Mouse (Mus musculus) bone marrow macrophage, adult 2 months (primary cell): Measurements from ENCODE around the gene 1810065E05Rik. TPM values are rescaled to one million over a fixed set of nuclear protein-coding genes. Genes with fewer than 3 reads are reported as not detected.

Experiments used
- H3K27ac ChIP-seq: 2 replicates; pipeline ENCODE4 v1.5.1; 2012; ENCODE audit warnings: low read depth, low read length; ENCODE audit not compliant: insufficient read depth
- H3K4me1 ChIP-seq: 2 replicates; pipeline ENCODE4 v1.6.1; 2012; ENCODE audit warnings: low read length; ENCODE audit not compliant: control insufficient read depth, insufficient read depth
- H3K4me3 ChIP-seq: 2 replicates; pipeline ENCODE4 v1.5.1; 2012; ENCODE audit warnings: mild to moderate bottlenecking, low read length, moderate library complexity; ENCODE audit not compliant: insufficient read depth
- CTCF ChIP-seq: IDR thresholded peaks from 2 replicates; pipeline ENCODE4 v1.5.1; 2012; ENCODE audit warnings: low read depth, mild to moderate bottlenecking, low read length, moderate library complexity
- POLR2A ChIP-seq: IDR thresholded peaks from 2 replicates; pipeline ENCODE4 v1.6.1; 2012; ENCODE audit warnings: mild to moderate bottlenecking, low read depth, low read length, borderline replicate concordance
- polyA plus RNA-seq: library from polyadenylated mRNA; stranded (reverse); fragments of >200 nt; gene quantifications from 2 replicates; pipeline ENCODE4 v1.2.4, GENCODE M21; 2012; ENCODE audit not compliant: missing spikeins, insufficient read depth, insufficient read length

The 1810065E05Rik gene
- polyA plus RNA-seq, 1 experiment: not detected

GRCm38 (mm10) chr11:58432259-58432658 is 11.3 kb downstream of the 1810065E05Rik start, which contains the start of gene Gm12253:
TSS of gene Gm12253 (plus strand) at chr11:58432559.
- Histone ChIP-seq H3K4me1 (no peaks in the 10 kb centered on the region), H3K27ac (no peak within 1 kb of the TSS), H3K4me3 (no peak within 1 kb of the TSS)
- TF ChIP-seq CTCF: no peak
- no peak for TF ChIP-seq POLR2A

DNA sequence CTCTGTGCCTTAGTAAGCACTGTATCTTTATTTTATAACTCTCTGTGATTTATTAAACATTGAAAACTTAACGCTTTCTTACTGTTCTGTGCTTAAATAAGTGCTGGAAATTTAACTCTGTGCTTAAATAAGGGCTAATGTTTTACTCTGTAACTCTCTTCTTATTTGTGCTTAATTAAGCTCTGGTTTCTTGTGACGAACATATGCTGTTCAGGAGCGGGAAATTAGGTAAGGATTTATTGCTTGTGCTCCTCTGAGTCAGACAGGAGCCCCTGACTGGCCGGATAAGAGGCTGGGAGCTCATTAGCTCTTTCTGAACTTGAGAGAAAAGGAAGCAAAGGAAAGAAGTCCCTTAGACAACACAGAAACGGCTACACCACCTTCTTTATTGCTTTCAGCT is 17.0 kb downstream of the 1810065E05Rik start:
- TF ChIP-seq POLR2A: no peak
- TF ChIP-seq CTCF: no peak
- no peaks in the 10 kb centered on the region for H3K4me1 ChIP-seq
- H3K27ac ChIP-seq: no peak overlapping the region
- H3K4me3 ChIP-seq: no peak overlapping the region

DNA sequence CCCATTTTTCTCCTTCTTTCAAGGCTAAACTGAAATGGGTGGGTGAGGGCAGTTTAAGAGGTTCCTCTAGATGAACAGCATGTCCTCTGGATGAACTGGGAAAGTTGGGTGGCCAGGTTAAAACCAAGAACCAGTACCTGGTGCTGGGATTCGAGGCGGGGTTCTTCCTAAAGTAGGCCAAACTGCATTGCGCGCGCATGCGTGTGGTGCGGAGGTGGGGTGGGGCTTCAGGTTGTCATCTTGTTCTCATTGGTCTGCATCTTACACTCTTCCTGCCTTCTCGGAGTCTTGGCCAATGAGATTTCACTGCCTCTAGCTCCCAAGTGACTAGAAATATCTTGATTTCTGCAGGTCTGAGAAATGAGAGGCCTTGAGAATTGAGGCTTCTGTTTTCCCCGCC is 31.8 kb downstream of the 1810065E05Rik start, which contains the start of gene Lypd9:
TSS of gene Lypd9 (minus strand) at position 165 of the 400 bp plus-strand sequence.
- Histone ChIP-seq H3K4me1 (no peaks in the 10 kb centered on the region), H3K4me3 (no peak within 1 kb of the TSS), H3K27ac (no peak within 1 kb of the TSS)
- no peak for TF ChIP-seq CTCF
- TF ChIP-seq POLR2A: no peak

GRCm38 (mm10) chr11:58453592-58453991 is 32.7 kb downstream of the 1810065E05Rik start:
- no peak overlapping the region for H3K27ac ChIP-seq
- H3K4me3 ChIP-seq: no peak overlapping the region
- no peak for TF ChIP-seq CTCF
- no peak for TF ChIP-seq POLR2A
- H3K4me1 ChIP-seq: no peaks in the 10 kb centered on the region

DNA sequence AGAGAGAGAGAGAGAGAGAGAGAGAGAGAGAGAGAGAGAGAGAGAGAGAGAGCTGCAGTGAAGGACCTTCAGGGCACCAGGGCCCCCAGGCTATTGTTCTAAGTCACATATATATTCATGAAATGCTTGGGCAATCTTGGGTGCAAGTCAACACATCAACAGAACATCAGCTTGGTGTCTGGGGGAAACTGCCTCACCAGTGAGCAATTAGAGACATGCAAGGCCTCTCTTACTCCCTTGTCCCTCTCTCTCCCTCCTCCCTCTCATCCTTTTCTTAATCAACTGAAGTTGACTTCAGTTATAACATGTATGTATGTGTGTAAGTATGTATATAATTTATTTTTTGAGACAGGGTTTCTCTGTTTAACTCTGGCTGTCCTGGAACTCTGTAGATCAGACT is 41.3 kb downstream of the 1810065E05Rik start, which contains the start of gene Olfr30:
TSS of gene Olfr30 (minus strand) at position 101 of the 400 bp plus-strand sequence.
- Histone ChIP-seq H3K4me3 (no peak within 1 kb of the TSS), H3K4me1 (no peaks in the 10 kb centered on the region), H3K27ac (no peak within 1 kb of the TSS)
- TF ChIP-seq POLR2A (no peak), CTCF (no peak)

Other genes starting within 250 kb of the 1810065E05Rik start
- gene Mrpl22, start 249.4 kb upstream of the 1810065E05Rik start, polyA plus RNA-seq: 23.5 and 26.6 TPM in 2 replicates
- 31.3 and 33.3 TPM in 2 replicates for gene Igtp, start 221.6 kb upstream of the 1810065E05Rik start, polyA plus RNA-seq
- 40.7 and 44.4 TPM in 2 replicates for gene Irgm2, start 221.5 kb upstream of the 1810065E05Rik start, polyA plus RNA-seq
- not detected in 2 replicates for gene 4930438A08Rik, start 146.3 kb upstream of the 1810065E05Rik start, polyA plus RNA-seq
- gene Zfp692, start 114.0 kb upstream of the 1810065E05Rik start, polyA plus RNA-seq: 12.1 and 13.5 TPM in 2 replicates
- 14.2 TPM in 2 replicates for gene Zfp672, start 90.8 kb upstream of the 1810065E05Rik start, polyA plus RNA-seq
- 17.3 and 19.2 TPM in 2 replicates for gene Sh3bp5l, start 90.4 kb upstream of the 1810065E05Rik start, polyA plus RNA-seq
- gene Lypd8, start 42.1 kb upstream of the 1810065E05Rik start, polyA plus RNA-seq: not detected in 2 replicates
- gene Gm12253, start 11.4 kb downstream of the 1810065E05Rik start, polyA plus RNA-seq: not detected in 2 replicates
- not detected in 2 replicates for gene Lypd9, start 31.8 kb downstream of the 1810065E05Rik start, polyA plus RNA-seq
- not detected in 2 replicates for gene Olfr30, start 41.2 kb downstream of the 1810065E05Rik start, polyA plus RNA-seq
- not detected in 2 replicates for gene Olfr332, start 71.4 kb downstream of the 1810065E05Rik start, polyA plus RNA-seq
- not detected in 2 replicates for gene Olfr331, start 81.5 kb downstream of the 1810065E05Rik start, polyA plus RNA-seq
- not detected in 2 replicates for gene Olfr330, start 113.7 kb downstream of the 1810065E05Rik start, polyA plus RNA-seq
- not detected in 2 replicates for gene Olfr329-ps, start 125.3 kb downstream of the 1810065E05Rik start, polyA plus RNA-seq
- not detected in 2 replicates for gene Olfr328, start 134.5 kb downstream of the 1810065E05Rik start, polyA plus RNA-seq
- not detected in 2 replicates for gene Olfr224, start 149.4 kb downstream of the 1810065E05Rik start, polyA plus RNA-seq
- gene Olfr325, start 156.6 kb downstream of the 1810065E05Rik start, polyA plus RNA-seq: not detected in 2 replicates
- not detected in 2 replicates for gene Olfr324, start 174.0 kb downstream of the 1810065E05Rik start, polyA plus RNA-seq
- not detected in 2 replicates for gene 2210407C18Rik, start 195.0 kb downstream of the 1810065E05Rik start, polyA plus RNA-seq
- not detected in 2 replicates for gene Olfr323, start 209.4 kb downstream of the 1810065E05Rik start, polyA plus RNA-seq
- gene Trim58, start 219.4 kb downstream of the 1810065E05Rik start, polyA plus RNA-seq: not detected in 2 replicates
- gene Olfr322, start 237.7 kb downstream of the 1810065E05Rik start, polyA plus RNA-seq: not detected in 2 replicates